Mouse (Mus musculus) A20 (cell line): Measurements from ENCODE around the gene Rapgef5.

Experiments used
- DNase-seq: peaks from one replicate; pipeline ENCODE4 v3.0.0-alpha.2; 2011; ENCODE audit warnings: low read depth, low spot score

Gene Rapgef5

DNA sequence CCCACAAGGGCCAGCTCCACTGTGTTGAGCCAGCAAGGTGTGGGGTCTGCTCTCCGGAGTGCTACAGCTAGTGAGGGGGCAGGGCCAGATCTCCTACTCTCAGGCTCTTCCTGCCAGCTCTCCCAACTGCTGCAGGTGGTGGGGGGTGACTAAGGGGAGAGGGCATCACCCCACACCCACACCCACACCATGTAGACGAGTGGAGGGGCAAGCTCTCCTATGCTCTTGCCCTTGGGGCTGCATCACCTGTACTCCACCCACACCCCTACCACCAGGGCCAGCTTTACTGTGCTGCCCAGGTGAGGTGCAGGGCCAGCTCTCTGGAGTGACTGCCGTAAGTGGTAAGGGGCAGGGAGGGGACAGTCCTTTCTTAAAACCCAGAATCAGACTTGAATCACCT, 89.7 kb downstream of the Rapgef5 start:
- no peak for DNase-seq

DNA sequence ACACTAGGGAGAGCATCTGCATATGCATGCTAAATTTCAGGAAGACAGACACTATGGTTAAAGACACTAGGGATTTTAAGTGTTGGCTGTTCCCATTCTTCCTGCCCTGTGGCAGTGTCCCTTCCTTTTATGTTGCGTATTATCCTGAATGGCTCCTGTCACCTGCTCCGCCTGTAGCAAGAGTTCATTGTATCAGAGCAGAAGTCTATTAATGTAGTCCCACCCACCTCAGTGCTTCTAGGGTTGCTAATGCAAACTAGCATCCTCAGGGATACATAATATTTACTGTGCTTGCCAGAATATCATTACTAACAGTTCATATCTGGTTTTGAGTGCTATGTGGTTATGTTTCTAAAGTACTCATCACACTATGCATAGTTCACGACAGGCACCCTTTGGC, 96.4 kb downstream of the Rapgef5 start:
- no peak for DNase-seq

DNA sequence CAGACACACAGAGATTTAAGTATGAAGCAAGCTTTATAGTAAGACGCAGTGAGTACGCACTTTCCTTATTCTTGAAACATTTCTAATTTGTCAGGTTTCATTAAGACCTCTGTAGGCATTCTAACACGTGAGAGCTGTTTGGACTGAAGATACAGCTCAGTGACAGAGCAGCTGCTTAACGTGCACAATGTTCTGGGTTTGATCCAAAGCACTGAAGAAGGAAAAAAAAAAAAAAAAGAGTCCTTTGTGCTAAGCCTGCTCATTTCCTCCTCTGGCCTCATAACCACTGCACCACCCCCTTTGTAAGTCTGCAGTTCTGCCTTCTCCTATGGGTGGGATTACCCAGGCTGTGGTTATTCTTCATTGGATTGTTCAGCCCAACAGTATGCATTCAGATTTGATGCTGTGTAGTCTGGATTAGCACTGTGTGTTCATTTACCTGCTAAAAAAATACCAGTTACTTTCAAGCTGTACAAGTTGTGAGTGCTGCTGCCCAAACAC, 103.3 kb downstream of the Rapgef5 start:
- DNase-seq, result no peak

DNA sequence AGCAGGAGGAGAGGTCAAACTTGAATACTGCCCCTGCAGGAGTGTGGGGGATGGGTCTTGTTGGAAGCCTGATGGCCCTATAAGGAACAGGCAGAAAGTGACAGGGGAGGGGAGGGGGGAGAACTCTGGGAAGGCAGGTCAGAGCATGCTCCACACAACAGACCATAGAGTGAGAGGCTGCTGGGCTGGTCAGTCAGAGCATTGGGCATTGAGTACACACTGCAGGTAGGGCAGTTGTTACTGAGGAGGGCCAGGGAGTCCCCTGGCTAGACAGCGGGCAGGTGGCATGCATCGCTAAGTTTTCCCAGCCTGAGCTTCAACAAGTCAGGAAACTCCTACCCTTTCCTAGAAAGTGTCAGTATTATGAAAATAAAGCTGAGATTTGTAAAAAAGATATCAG, 106.7 kb downstream of the Rapgef5 start:
- no peak for DNase-seq

DNA sequence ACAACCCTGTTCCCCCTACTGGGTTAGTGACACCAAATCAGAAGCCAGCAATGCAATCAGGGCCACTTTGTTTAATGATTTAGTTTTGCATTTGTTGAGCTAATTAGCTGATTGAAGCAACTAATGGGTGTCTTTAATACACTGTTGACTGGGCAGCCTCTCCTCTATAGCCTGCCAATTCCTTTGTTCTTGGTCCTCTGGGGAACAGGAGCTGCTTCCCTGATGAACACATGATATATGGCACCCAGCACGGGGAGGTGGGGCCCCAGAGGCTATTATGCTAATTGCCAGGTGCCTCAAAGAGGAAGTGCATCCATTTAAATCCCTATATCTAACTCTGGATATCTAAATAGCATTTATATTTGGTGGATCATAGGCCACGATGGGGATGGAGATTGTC, 111.0 kb downstream of the Rapgef5 start:
- peak; percentile 67 for DNase-seq

DNA sequence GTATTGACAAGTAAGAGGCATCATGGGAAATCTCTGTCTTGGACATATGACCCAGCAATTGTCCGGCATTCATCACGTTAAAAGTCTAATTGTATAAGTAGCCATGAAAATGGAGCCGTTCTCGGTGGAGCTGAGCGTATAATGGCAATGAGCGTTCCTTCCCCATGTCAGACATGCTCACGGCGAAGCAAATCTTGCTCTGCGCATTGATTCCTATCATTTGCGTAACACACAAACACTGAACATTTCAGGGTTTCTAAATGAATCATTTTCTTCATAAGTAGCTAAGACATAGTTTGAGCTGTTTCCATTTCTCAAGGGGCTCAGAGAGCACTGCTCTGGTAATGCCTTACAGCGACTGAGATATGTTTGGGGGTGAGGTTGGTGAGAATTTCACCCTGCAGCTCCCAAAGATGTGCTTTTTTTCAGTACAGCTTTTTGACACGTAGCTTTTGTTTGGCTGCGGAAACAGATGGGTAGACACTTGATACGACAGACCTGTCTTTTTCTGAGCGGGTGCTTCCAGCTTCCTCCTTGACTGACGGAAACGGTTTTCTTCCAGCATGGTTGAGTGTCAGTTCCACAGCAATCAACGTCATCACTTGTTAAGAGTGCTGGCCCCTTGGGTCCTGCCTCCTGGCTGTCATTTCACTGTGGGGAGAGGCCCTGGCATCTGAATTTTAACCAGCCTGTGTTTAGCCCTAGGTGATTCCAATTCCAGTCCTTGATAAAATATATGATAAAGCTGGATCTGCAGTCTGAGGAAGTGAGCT, 112.2 kb downstream of the Rapgef5 start:
- peak; percentile 81 for DNase-seq

DNA sequence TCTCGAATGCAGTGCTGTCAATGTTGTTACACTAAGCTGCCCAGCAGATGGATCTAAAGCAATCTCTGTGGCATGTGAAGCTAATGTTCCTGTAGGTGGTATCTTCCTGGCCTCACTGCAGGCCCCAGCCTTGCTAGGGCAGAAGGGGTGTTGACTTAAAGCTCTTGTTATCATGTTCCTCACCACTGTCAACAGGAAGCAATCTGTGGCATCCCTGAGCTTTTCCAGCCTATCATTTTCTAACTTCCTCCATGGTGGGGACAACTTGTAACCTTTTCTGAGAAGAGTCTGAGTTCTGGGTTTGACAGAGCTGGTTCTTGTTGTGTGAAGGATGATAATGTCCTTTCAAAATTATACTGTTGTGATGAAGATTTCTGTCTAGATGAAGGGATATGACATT, 115.9 kb downstream of the Rapgef5 start:
- DNase-seq, result no peak

DNA sequence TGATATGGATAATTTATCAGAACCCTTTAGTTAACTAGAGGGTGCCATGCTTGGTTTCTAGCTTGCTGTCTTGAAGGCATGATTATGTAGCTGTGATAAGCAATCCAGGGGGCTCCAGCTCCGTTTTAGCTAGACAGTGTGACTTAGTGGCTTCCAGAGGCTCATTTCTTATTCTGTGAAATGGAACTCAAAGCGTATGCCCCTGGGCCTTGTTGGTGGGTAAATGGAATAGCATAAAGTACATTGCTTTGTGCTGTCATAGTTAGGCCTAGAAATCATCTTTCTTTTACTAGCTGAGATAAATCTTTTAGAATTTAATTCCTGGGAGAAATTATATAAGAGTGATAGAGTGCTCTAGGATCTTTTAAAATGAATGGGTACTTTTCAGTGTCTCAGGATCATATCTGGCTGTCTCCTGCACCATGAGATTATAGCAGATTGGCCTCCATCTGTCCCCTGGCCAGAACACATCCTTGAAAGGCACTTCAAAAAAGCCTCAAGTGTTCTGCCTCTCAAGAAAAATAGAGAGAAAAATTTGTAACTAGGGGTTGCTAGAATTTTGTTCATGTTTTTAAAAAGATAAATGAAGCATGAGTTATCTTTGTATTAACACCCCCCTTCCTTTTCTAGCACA, 120.0 kb downstream of the Rapgef5 start:
- DNase-seq, result no peak

DNA sequence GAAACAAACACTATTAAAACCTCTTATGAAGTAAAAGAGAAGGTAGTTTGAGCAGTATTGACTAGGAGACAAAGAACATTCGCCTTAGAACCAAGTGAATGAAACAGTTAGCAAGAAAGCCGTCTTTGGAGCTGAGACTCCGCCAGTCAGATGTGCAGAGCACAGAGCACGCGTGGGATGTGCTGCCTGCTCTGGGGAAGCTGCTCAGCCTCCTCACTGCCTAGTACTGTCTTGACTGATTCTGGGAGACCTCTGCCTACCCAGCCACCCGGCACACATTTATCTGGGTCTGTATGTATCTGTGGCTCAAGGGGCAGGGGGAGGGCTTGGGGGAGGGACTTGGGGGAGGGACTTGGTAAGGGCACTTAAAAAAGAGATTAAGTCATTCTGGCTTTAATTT, 120.7 kb downstream of the Rapgef5 start:
- DNase-seq, result no peak

DNA sequence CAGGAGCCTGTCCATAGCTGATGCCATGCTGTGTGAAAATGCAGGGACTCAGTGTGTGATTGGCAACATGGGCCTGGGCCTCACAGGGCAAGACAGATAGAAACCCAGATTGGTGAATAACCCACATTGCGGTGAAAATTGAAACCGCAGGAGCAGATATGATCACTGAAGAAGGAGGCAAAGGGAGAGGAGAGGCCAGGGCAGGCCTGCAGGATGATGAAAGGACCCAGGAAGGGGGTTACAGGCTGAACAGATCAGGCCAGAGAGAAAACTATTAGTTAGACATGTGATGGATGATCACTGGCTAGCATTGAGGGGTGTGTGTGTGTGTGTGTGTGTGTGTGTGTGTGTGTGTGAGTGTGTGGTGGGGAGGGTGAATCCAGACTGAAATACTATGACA, 122.6 kb downstream of the Rapgef5 start:
- peak; percentile 27 for DNase-seq

DNA sequence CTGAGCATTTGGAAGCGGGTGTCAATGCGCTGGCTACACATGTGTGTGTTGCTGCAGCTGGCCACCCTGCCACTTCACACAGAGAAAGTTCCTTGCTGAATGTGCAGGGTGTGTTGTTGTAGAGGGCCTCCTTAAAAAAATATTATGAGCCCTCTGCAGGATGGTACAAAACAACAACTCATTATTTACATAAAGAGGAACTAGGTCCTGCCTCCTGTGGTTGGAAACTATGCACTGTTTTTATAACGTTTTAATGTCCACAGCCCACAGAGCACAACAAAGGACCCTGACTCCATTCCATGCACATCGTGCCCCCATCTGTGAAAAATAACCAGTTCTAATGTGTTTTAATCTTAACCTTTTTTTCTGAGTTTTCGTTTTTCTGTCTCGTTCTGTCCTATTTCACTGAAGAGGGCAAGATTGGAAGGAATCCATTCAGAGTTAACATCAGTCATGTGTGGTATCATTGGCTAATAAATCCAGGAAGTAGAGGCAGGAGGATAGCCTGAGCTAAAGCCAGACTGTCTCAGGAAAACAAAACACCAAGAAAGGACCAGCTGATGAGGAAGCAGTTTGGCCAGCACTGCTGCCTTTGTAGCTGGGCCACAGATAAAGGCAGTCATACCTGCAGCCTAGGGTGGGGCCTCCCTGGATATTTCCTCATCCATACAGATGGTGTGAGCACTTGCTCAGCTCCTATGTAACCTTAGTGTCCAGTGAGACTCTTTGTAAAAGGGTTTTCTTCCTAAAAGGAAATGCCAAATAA, 123.3 kb downstream of the Rapgef5 start:
- peak; percentile 75 for DNase-seq

DNA sequence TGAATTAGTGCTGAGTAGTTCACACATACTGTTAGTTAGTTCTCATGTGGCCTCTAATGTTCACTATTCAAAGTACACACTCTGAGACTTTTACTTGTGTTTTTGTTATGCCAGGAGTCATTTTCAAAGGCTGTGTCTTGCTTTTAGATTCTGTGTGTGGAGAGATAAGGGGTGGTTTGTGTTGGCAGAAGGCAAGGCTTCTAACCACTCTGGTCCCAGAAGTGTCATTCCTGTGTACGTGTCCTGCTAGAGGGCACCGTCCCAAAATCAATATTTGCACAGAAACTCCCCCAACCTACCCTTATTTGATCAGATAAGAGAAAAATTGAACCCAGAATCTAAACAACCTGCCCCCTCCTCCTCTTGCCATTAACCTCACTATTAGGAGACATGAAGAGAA, 126.2 kb downstream of the Rapgef5 start:
- no peak for DNase-seq

DNA sequence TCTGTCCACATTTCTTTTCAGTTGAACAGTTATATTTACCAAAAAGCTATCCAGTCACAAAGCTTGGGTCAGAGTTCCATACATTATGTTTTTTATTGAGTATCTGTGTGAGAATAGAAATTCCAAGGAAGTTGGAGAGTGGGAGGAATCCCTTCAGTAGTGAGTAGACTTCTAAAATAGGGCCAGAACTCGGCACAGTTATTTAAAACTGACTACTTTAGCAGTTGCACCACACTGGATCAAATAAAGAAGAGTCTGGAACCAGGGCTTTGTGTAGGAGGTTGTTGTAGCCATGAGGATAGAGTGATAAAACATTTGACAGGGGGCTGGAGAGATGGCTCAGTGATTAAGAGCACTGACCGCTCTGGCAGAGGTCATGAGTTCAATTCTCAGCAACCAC, 129.5 kb downstream of the Rapgef5 start:
- no peak for DNase-seq

DNA sequence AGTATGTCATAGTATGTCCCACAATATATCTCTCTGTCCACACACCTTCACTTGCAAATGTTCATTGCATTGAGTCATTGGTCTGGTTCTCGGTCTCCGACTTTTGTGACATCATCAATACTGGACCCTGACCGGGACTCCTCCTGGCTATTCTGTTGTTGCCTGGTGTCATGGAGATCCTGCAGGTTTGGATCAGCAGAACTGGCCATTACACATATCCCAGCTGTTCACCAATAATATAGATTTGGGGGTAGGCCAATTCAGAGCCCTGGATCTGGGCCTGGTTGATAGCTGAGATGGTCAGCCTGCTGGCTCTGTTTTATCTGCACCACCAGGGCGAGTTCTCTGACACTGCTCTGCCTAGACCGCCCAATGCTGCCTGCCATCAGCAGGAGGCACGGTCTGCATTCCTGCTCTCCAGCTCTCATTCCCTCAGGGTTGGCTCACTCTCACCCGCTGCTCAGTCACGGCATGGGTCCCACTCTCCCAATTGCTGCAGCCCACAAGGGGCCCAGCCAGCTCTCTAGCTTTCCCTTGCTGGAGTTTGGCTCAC, 137.7 kb downstream of the Rapgef5 start:
- no peak for DNase-seq

DNA sequence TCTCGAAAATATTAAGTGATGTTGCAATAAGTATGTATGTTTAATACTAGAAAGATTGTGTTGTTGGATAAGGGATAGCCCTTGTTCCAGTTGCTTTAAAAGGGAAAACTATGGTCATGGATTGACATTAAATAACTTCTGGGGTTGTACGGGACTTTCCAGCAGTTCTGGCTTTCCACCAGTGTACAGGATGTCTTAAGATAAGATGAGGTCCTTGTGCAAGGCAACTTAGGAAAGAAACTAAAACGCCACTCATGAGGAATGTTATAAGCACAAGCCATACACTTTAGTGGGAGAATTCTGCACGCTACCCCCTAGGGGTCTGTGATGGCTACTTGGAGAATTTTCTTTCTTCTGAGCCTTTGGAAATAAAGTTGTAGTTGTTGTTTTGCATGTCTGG, 140.7 kb downstream of the Rapgef5 start:
- no peak for DNase-seq

DNA sequence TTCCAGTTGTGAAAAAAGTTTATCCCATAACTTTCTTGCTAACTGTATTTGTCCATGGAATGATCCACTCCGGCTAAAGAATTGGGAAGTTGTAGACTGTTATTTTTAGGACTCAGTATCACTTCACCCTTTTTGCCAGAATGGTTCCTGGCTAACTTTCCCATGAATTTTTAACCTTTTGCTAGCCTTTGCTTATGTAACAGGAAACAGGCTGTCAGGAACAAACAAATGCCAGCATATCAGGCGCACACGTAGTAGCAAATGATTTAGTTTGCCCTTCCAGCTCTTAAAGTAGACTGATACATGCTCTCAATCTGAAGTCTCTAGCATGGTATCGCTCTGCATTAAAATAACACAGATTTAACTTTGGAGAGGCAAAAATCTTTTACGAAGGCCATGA, 141.5 kb downstream of the Rapgef5 start:
- no peak for DNase-seq

DNA sequence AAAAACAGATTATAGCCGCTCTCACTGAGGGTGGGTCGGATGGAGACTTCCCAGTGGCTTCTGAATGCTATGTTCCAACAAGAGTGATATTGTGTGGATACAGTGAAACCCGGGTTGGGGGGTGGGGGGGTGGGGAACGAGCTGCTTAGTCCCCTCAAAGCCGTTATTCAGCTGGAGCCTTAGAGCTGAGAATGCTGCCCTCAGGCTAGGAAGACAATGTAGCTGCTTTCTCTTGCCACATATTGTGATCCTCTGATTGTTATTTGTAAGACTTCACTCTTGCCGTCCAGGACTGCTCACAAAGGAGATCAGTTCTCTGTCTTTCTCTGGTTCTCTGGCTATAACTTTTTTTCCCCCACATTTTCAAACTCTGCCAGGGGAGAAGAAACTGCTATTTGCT, 142.5 kb downstream of the Rapgef5 start:
- DNase-seq, result no peak

DNA sequence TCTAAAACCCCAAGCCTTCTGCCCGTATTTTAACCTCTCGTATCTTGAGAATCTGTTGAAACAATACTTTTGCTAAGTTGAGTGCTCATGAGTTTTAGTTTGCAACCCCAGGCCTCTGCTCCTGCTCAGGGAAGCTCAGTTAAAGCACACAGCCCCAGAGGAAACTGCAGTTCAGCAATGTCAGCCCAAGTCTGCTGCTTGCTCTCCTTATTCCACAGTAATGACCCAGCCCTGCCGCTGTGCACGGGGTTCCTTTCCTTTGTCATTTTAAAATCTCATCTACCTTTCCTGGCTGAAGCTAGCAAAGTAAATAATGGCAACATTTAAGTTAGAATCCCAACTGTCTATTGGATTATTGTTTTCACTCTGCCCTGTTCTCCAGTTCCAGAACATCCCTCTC, 144.1 kb downstream of the Rapgef5 start:
- no peak for DNase-seq

DNA sequence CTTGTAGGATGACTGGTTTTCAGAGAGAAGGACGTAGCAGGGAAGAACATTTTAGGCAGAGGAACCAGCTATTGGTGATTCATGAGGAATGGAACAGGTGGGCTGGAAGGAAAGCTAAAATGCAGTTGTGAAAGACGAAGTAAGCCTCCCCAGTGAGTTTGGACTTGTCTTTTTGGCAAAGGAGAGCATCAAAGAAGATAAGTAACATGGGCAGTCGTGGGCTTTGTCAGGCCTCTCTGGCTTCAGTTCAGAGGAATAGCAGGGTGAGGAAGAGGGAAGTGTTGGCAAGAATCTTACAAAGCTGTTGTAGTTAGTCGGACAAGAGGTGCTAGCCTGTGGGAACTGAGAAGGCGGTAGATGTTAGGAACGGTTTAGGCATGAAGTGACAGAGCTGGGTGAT, 145.6 kb downstream of the Rapgef5 start:
- DNase-seq, result no peak

DNA sequence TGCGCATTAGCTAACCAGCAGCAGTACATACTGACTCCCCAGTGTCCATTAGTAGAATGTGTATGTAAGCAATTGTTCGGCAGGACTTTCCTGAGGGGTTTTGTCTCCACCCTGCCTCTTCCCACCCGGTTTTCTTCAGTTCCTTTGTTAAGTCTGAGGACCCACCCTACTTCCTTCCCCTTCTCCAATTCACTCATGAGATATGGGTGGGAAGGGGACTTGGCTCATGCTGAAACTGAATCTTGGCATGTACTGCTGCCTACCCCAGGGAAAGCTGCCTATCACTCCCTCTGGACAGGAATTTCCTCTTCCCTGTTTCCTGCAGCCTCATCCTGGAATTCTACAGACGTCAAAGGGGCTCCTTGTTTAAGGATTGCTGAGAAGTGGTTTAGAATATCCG, 147.4 kb downstream of the Rapgef5 start:
- no peak for DNase-seq

DNA sequence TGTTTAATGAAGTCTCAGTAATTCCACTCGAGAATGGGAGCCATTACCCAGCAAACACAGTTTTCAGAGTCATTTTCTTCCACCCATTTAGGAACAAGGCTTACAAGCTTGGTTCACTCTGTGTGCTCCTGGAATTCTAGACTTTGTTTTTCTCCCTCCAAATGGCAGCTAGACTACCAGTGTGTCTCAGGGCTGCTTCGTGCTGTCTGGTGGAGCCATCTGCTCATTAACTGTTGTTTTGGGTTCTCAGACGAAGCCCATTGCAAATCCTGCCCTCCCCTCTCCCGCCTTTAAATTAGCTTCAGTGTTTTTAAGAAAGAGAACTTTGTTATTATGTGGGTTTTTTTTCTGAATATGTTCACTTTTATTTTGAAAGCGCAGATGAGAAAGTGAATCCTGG, 148.4 kb downstream of the Rapgef5 start:
- no peak for DNase-seq

DNA sequence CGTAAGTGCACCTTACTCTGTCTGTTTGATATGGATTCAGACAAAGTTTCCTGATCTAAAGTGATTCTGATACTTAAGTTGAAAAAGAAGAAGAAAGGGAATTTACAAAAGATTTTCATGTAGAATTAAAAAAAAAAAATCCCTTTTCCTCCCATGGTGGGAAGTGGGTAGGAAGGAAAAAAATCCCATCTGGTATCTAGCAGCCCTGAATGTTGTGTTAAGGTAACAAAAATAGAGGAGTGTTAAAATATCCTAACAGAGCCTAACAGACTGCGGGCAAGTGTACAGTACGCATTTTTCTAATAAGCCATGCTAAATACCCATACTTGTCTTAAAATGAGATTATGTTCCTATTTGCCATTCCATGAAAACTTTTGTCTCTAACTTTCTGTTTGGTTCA, 150.1 kb downstream of the Rapgef5 start:
- no peak for DNase-seq
